Mouse (Mus musculus): Measurements from ENCODE around the gene Vwa5a.

The Vwa5a gene

DNA sequence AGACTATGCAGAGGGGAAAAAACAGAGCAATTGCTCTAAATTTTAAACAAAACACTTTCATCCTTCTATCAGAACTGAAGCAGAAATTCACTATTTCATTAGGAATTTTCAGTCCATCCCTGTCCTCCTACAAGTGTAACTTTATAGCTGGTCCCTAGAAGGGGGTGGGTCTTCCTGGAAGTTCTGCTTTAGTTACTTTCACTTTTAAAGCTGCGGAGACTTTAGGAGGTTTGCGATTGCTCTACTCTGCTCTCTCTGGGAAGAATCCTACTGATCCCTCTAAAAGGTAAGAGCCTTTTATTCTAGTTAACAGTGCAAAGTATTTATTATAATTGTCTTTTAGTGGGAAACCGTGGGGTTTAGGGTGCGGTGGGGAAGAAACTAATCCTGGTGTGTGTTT, at the start of gene Vwa5a:
Gene Vwa5a, plus strand, starts transcription at position 167 of the 400 bp plus-strand sequence.
- DNase-seq (ENCODE audit: low spot score): peak; percentile 31

DNA sequence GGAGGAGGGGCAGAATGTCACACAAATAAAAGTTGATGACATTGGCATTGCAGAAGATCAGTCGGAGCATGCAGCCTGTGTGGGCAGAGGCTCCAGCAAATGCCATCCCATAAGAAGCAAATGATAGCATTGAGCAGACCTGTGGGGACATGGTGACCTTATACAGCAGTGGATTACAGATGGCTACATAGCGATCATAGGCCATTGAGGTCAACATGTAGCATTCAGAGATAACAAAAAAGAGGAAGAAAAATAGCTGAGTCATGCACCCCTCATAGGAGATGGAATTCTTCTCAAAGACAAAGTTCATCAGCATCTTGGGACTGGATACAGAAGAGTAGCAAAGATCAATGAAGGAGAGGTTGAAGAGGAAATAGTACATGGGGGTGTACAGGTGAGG, 45.2 kb upstream of the Vwa5a start:
- no peak for DNase-seq (ENCODE audit: low spot score)

DNA sequence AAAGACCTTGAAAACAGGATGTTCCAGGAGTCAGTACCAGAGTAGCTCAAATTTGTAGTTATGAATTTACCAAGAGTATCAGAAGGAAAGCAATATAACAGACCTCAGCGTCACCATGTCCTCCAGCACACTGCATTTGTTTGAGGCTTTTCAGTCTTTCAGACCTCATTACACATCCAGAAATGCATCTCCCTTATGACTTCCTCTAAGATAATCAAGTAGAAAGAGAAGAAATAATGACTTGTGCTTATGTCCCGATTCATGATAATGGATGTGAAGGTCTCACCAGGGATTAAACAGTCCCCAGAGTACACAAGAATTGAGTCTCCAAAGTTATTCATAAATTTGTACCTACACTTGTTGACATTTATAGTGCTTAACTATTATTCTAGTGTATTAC, 43.6 kb upstream of the Vwa5a start, which contains the start of gene Olfr918:
Gene Olfr918, minus strand, starts transcription at position 101 of the 400 bp plus-strand sequence.
- DNase-seq (ENCODE audit: low spot score): no peak

DNA sequence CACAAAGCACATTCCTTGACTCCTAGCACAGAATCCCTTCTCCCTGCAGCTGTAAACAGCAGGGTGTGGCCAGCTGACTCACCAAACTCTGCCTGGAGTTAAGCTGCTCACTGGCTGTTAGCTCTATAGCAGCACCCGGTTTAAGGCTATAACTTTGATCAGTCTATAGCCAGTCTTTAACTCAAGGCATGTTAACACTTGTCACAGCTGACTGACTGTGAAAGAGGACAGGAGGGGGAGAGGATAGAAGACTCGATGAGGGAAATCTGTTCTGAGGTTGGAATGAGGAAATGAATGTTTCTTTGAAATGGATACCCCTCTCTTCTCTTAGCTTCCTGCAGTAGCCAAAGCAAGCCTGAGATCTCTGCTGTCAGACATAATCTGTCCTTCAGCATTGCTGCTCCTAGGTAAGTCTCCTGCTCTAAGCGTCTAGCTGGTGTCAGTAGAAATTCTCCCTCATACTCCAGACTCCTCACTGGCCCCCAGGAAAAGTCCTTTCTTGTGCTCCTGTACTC, 916 bp downstream of the Vwa5a start:
- no peak for DNase-seq (ENCODE audit: low spot score)

DNA sequence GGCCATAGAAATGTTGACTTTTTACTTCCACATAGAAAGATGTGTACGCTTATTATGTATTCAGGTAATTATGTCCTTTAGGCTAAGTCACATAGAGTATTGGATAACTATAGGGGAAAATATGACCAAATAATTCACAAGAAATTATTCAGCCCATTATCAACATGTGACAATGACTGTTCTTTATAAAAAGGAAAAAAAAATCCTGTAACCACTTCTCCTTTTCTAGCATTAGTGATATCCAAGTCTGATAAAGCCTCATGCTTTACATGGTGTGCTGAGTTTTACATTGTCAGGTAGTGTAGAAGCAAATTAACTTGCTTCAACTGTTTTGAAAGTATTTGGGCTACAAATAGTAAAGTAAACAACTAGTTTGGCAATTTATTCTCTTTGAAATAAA, 6.0 kb downstream of the Vwa5a start:
- no peak for DNase-seq (ENCODE audit: low spot score)

DNA sequence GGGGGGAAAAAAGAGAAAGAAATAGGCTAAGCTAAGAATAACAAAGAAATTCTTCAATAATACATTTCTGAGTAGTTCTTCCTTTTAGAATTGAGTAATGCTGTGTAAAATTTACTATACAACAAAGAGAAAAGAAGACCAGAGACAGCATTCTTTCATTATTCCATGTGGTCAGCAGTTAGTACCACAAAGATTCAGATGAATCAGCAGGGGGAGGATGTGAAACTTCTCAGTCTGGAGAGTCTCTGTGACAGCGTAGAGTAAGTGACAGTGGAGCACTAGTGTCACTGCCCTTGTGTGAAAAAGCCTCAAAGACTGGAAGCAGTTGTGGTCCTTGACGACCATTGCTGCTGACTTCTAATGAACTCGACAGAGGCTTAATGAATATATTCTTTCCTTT, 10.2 kb downstream of the Vwa5a start:
- DNase-seq (ENCODE audit: low spot score): no peak

DNA sequence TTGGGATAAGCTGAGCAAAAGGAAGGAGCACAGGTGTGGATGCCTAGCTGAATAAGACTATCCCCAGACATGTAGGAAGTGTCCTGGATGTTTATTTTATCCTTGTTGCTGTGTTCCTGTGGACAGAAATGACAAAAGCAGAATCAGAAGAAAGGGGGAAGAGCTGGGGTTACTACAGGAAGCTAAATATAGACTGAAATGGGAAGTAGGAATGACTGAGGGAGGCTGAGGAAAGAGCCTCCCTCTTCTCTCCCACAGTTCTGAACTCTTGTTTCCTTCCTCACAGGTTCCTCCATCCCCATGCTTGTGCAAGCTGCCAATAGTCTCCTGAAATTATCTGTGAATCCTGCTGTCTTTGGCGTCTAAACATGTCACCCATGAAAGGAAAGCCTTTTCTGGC, 23.3 kb downstream of the Vwa5a start:
- no peak for DNase-seq (ENCODE audit: low spot score)

DNA sequence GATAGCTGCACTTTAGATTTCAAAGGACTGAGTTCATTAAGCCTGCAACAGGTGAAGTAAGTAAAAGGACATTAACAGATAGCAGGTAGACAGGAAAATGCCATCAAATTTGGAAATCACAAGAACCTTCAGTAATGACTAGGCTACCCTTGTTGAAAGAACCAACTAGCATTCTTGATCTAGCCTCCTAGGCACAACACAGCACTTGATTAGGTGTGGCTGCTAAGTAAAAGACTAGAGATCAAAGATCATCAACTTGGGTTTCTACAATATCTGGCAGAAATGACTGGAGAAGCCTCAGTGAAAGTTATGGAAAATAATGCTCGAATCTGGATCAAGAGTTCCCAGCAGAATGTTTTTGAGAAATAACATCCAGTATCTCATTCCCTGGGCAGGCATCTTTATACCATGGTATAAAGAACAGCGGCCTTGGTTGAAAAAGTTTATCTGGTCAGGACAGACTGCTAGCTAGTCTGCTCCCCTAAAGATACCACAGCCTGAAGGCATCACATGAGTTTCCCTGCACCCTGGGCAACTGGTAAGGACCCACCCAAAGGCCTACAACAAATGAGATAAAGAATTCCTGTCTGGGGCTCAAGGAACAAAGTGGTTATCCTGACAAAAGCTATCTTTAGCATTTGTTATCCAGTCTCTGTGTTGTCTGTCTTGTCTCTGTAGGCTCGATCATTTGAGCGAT, 26.7 kb downstream of the Vwa5a start:
- DNase-seq (ENCODE audit: low spot score): no peak

DNA sequence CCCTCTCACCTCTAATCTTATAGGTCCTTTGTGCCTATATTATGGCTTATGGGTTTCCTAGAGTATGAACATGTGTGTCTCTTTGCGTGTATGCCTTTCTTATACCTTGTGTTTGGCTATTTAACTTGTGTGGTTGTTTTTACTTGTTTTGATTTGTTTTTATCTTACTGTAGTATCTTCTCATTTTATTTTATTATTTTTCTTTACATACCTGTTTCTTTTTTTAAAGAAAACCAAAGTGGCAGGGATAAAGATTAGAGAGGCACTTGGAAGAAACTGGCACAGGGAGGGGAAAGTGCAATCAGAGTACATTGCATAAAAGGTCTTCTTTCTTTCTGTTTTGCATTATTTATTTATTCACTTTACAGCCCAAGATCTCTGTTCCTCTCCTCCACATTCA, 33.9 kb downstream of the Vwa5a start, which contains the start of gene Olfr920:
Gene Olfr920, plus strand, starts transcription at position 301 of the 400 bp plus-strand sequence.
- no peak for DNase-seq (ENCODE audit: low spot score)

DNA sequence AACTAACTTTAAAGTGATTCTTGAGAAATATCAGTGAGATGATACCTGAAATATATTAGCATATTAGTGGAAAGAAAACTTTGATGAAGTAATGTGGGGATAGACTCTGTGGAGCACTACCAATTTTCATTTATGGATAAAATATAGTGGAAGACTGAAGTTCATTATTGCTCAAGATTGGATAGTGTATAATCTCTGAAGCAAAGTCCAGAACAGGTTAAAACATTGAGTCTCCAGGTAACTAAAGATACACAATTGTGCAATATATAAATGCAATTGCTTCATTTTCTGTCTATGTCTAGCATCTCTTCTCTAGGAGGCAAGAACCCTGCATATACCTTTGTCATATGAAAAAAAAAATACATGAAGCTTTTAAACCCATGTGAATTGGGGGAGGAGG, 54.7 kb downstream of the Vwa5a start, which contains the start of gene Olfr921:
Gene Olfr921, plus strand, starts transcription at position 301 of the 400 bp plus-strand sequence.
- no peak for DNase-seq (ENCODE audit: low spot score)

DNA sequence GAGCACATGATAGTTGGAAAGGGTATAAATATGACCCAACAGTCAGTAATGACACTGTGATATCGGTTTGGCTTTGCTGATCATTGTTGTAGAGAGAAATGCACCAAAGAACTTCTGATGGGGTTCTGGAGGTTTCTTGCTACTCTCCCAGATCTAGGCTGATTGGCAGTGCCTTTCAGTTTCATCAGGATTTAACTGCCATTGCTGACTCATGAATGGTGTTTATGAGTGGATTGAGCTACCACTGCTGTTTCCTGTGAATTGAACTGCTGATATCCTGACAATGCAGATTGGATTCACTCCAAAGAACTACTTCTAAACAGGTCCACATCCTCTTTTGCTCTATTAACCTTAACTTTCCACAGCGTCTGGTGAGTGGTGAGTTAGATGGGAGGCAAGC, 74.6 kb downstream of the Vwa5a start:
- DNase-seq (ENCODE audit: low spot score): no peak

Measured in testis, postnatal 14 days (tissue).